Mouse (Mus musculus) stomach, adult 2 months (tissue): ENCODE data around the gene Rps6kb1. TPM values are rescaled to one million over a fixed set of nuclear protein-coding genes. Genes with fewer than 3 reads are reported as not detected.

Experiments
- polyA plus RNA-seq: library from polyadenylated mRNA; depleted of rRNA; stranded (reverse); fragments of >200 nt; gene quantifications from 2 replicates; pipeline ENCODE4 v1.2.3, GENCODE M21; 2012; rRNA removed

Rps6kb1 gene
- 1.1 and 2.6 TPM in 2 replicates for polyA plus RNA-seq

GRCm38 (mm10) chr11:86544639-86545299 lies at the start of gene Rps6kb1, which contains the start of gene Tubd1:
Gene Rps6kb1, minus strand, starts transcription at chr11:86544805.
Gene Tubd1, plus strand, starts transcription at chr11:86544991.

GRCm38 (mm10) chr11:86484101-86484868 lies 60.3 kb downstream of the Rps6kb1 start, which contains the start of gene Rnft1:
Gene Rnft1, plus strand, starts transcription at chr11:86484657.

Other genes with a start within 250 kb of the Rps6kb1 start
- 2.2 and 3.4 TPM in 2 replicates for gene Med13, start 187.2 kb downstream of the Rps6kb1 start, polyA plus RNA-seq
- 1.0 TPM in 2 replicates for gene Rnft1, start 60.1 kb downstream of the Rps6kb1 start, polyA plus RNA-seq
- 0.40 and 0.71 TPM in 2 replicates for gene Tubd1, start 186 bp upstream of the Rps6kb1 start, polyA plus RNA-seq
- 17.6 and 22.7 TPM in 2 replicates for gene Vmp1, start 139.0 kb upstream of the Rps6kb1 start, polyA plus RNA-seq
- 0.99 and 1.9 TPM in 2 replicates for gene Ptrh2, start 139.2 kb upstream of the Rps6kb1 start, polyA plus RNA-seq
- 24.8 and 29.6 TPM in 2 replicates for gene Cltc, start 212.8 kb upstream of the Rps6kb1 start, polyA plus RNA-seq